15 mouse cellular contexts compared by ENCODE assay signal in genomic region chr10:117730637-117731203, GRCm38 (mm10). TPM values are rescaled to one million over a fixed set of nuclear protein-coding genes. Genes with fewer than 3 reads are reported as not detected.
DNase-seq lines count a peak whose midpoint lies in the region; ATAC-seq and TF ChIP-seq lines count a peak whose summit lies in the region.
"Had no signal": no experiment of that assay in that cellular context is flagged by ENCODE, and none has a peak within 500 bp of the region (broad histone marks: within the 10 kb centered on the region; RNA-seq: fewer than 3 reads in every experiment).

No protein-coding gene starts in this region.

- no peak overlapping the region for H3K4me3 ChIP-seq in lung, embryonic 15.5 days
- no peak overlapping the region for H3K4me3 ChIP-seq in lung, adult 2 months (replicated peaks; ENCODE audit: extremely low read depth, low read depth, low read length)
- no peak overlapping the region for H3K4me3 ChIP-seq in MEL (ENCODE audit: control insufficient read depth in 1 of 2, insufficient read depth in 1 of 2, low read depth in 2 of 2, low read length in 2 of 2)
- no peak overlapping the region for H3K4me3 ChIP-seq in thymus, adult 2 months (ENCODE audit: control insufficient read depth, insufficient read depth, low read length)
- H3K4me3 ChIP-seq: embryonic facial prominence, embryonic 10.5 days; embryonic facial prominence, embryonic 12.5 days; forebrain, embryonic 13.5 days; forebrain, embryonic 15.5 days had no signal

- TF ChIP-seq EP300 in MEL (IDR thresholded peaks at IDR 0.05; ENCODE audit: low read depth in 1 of 2, low read length in 2 of 2) = no peak

- no peak overlapping the region for H3K9ac ChIP-seq in lung, embryonic 15.5 days
- peak overlapping the region; percentile 34; the same call in 1 of the 2 replicates for H3K9ac ChIP-seq in MEL (ENCODE audit: control insufficient read depth, low read depth, low read length, poor library complexity, severe bottlenecking)
- H3K9ac ChIP-seq: embryonic facial prominence, embryonic 12.5 days; forebrain, embryonic 13.5 days; forebrain, embryonic 15.5 days; forebrain, postnatal 0 days had no signal

- 89% methylated on average over 12 of the region's 12 CpGs for WGBS in lung, embryonic 15.5 days
- WGBS in lung, adult 2 months = 87% methylated on average over 12 of the region's 12 CpGs
- 95% methylated on average over 12 of the region's 12 CpGs for WGBS in thymus, adult 2 months

- no peaks in the 10 kb centered on the region for H3K27me3 ChIP-seq in lung, embryonic 15.5 days
- H3K27me3 ChIP-seq in MEL (ENCODE audit: control insufficient read depth in 1 of 2, insufficient read depth in 2 of 2, low read length in 2 of 2) = no peaks in the 10 kb centered on the region
- H3K27me3 ChIP-seq in thymus, adult 2 months (ENCODE audit: control insufficient read depth, insufficient read depth, low read length) = no peaks in the 10 kb centered on the region
- H3K27me3 ChIP-seq: CH12.LX; embryonic facial prominence, embryonic 12.5 days; forebrain, embryonic 13.5 days; forebrain, embryonic 15.5 days had no signal

- no peak overlapping the region for H3K4me2 ChIP-seq in lung, embryonic 15.5 days
- H3K4me2 ChIP-seq: embryonic facial prominence, embryonic 12.5 days; forebrain, embryonic 13.5 days; forebrain, embryonic 15.5 days had no signal

- no peaks in the 10 kb centered on the region for H3K9me3 ChIP-seq in lung, embryonic 15.5 days
- H3K9me3 ChIP-seq in MEL (replicated peaks; ENCODE audit: insufficient read depth, low read length) = no peaks in the 10 kb centered on the region
- H3K9me3 ChIP-seq: embryonic facial prominence, embryonic 10.5 days; embryonic facial prominence, embryonic 12.5 days; forebrain, embryonic 13.5 days; forebrain, embryonic 15.5 days; G1E had no signal

- TF ChIP-seq POLR2A in lung, adult 2 months (IDR thresholded peaks at IDR 0.05; ENCODE audit: borderline replicate concordance, extremely low read depth, low read depth, low read length) = no peak
- TF ChIP-seq POLR2A in MEL (IDR thresholded peaks at IDR 0.05; ENCODE audit: control insufficient read depth in 1 of 2, insufficient read depth in 1 of 2, low read depth in 1 of 2, low read length in 2 of 2, poor library complexity in 1 of 2) = no peak
- no peak for TF ChIP-seq POLR2A in thymus, adult 2 months (IDR thresholded peaks at IDR 0.05; ENCODE audit: control insufficient read depth, extremely low read depth, insufficient read depth, low read length, poor library complexity)

- TF ChIP-seq RAD21 in MEL (IDR thresholded peaks at IDR 0.05; ENCODE audit: low read depth, low read length) = no peak

- TF ChIP-seq CTCF in lung, adult 2 months (IDR thresholded peaks at IDR 0.05; ENCODE audit: insufficient read depth, low read length) = no peak
- TF ChIP-seq CTCF in MEL (IDR thresholded peaks at IDR 0.05 in 2 of 3, conservative IDR thresholded peaks at IDR 0.05 in 1 of 3; ENCODE audit: control insufficient read depth in 1 of 3, insufficient read depth in 1 of 3, low read depth in 2 of 3, low read length in 3 of 3, poor library complexity in 1 of 3, severe bottlenecking in 1 of 3) = no peak
- TF ChIP-seq CTCF in thymus, adult 2 months (IDR thresholded peaks at IDR 0.05; ENCODE audit: borderline replicate concordance, control insufficient read depth, extremely low read depth, insufficient read depth, low read length, poor library complexity) = no peak

- no peak for DNase-seq in lung, adult 2 months
- peak; percentile 91 for DNase-seq in 3T3-L1 (ENCODE audit: low read depth, low spot score)
- no peak for DNase-seq in MEL (ENCODE audit: low read depth, low spot score)
- DNase-seq in thymus, postnatal 25 days = no peak
- no peak for DNase-seq in thymus, adult 2 months
- DNase-seq: cerebellum, adult 11-12 months; cerebellum, adult 9-10 months; forebrain, postnatal 0 days had no signal

- no peaks in the 10 kb centered on the region for H3K79me2 ChIP-seq in MEL (ENCODE audit: control insufficient read depth, insufficient read depth, low read length, poor library complexity)

- H3K36me3 ChIP-seq in lung, embryonic 15.5 days = no peaks in the 10 kb centered on the region
- peaks cover 0 to 16% of the 10 kb centered on the region in 2 experiments; a peak in 2 of 4 replicates for H3K36me3 ChIP-seq in MEL (ENCODE audit: control insufficient read depth in 1 of 2, insufficient read depth in 2 of 2, low read length in 2 of 2)
- H3K36me3 ChIP-seq in thymus, adult 2 months (ENCODE audit: control insufficient read depth, insufficient read depth, low read length) = no peaks in the 10 kb centered on the region
- H3K36me3 ChIP-seq: embryonic facial prominence, embryonic 12.5 days had no signal

- H3K27ac ChIP-seq in lung, embryonic 15.5 days = peak overlapping the region; percentile 50
- no peak overlapping the region for H3K27ac ChIP-seq in MEL (ENCODE audit: control insufficient read depth, low read depth, low read length)
- H3K27ac ChIP-seq in thymus, adult 2 months (ENCODE audit: control insufficient read depth, insufficient read depth, low read length) = no peak overlapping the region
- H3K27ac ChIP-seq: embryonic facial prominence, embryonic 10.5 days; embryonic facial prominence, embryonic 12.5 days; forebrain, embryonic 13.5 days; forebrain, embryonic 15.5 days had no signal

- ATAC-seq in lung, embryonic 15.5 days (ENCODE audit: borderline replicate concordance, extremely low read depth, low FRiP score, low TSS enrichment) = no peak
- ATAC-seq: forebrain, embryonic 13.5 days; forebrain, embryonic 15.5 days had no signal

- peaks cover 6% of the 10 kb centered on the region; the same call in 1 of the 2 replicates for H3K4me1 ChIP-seq in lung, embryonic 15.5 days
- no peaks in the 10 kb centered on the region; the same call in 1 of the 2 replicates for H3K4me1 ChIP-seq in lung, adult 2 months (ENCODE audit: control insufficient read depth, insufficient read depth, low read length)
- peaks cover 5 to 15% of the 10 kb centered on the region in 2 experiments; a peak in 2 of 4 replicates for H3K4me1 ChIP-seq in MEL (ENCODE audit: control insufficient read depth in 1 of 2, insufficient read depth in 2 of 2, low read length in 2 of 2)
- 0 out of 2 replicates have a peak, but pooled peaks cover 2% of the 10 kb centered on the region for H3K4me1 ChIP-seq in thymus, adult 2 months (replicated peaks; ENCODE audit: control insufficient read depth, insufficient read depth, low read length)
- H3K4me1 ChIP-seq: embryonic facial prominence, embryonic 12.5 days; forebrain, embryonic 13.5 days; forebrain, embryonic 15.5 days had no signal

TF ChIP-seq in MEL, 35 proteins besides CTCF, POLR2A, EP300 and RAD21:
- TF ChIP-seq TAL1 (IDR thresholded peaks at IDR 0.05; ENCODE audit: low read length) (no peak), NRF1 (IDR thresholded peaks at IDR 0.05; ENCODE audit: insufficient read depth, low read depth, low read length, poor library complexity, severe bottlenecking) (no peak), JUND (IDR thresholded peaks at IDR 0.05; ENCODE audit: low read depth, low read length) (no peak), RCOR1 (IDR thresholded peaks at IDR 0.05; ENCODE audit: low read depth, low read length) (no peak), USF2 (IDR thresholded peaks at IDR 0.05; ENCODE audit: borderline replicate concordance in 1 of 2, insufficient read depth in 1 of 2, low read depth in 1 of 2, low read length in 2 of 2) (no peak)

RNA-seq across cellular contexts. Expression of gene Slc35e3, which starts 15.4 kb away (rescaled TPM):
- 17.5 and 18.5 TPM in 2 replicates for polyA plus RNA-seq in lung, embryonic 15.5 days (2015; fragmentation: Nextera tagmentation; extraction: Ambion mirVana)
- 15.8 and 19.1 TPM in 2 replicates for polyA plus RNA-seq in lung, adult 2 months (2012; rRNA removed)
- 3.0 and 3.7 TPM in 2 replicates for total RNA-seq in MEL (2012; rRNA removed)
- polyA plus RNA-seq in MEL (2012; ENCODE audit: insufficient read depth in 1 of 2, insufficient read length in 2 of 2, low read depth in 1 of 2, low replicate concordance in 2 of 2, missing spikeins in 1 of 2) = 1 to 10 TPM in 1 of 2 experiments, not detected in 1; 7.4 TPM
- 13.8 and 19.1 TPM in 2 replicates for polyA plus RNA-seq in thymus, adult 2 months (2012; rRNA removed)

RNA-seq across cellular contexts. Expression of gene Mdm2, which starts 20.2 kb away (rescaled TPM):
- polyA plus RNA-seq in lung, embryonic 15.5 days (2015; fragmentation: Nextera tagmentation; extraction: Ambion mirVana) = 38.5 and 47.7 TPM in 2 replicates
- 39.0 and 39.7 TPM in 2 replicates for polyA plus RNA-seq in lung, adult 2 months (2012; rRNA removed)
- 35.2 and 35.3 TPM in 2 replicates for total RNA-seq in MEL (2012; rRNA removed)
- polyA plus RNA-seq in MEL (2012; ENCODE audit: insufficient read depth in 1 of 2, insufficient read length in 2 of 2, low read depth in 1 of 2, low replicate concordance in 2 of 2, missing spikeins in 1 of 2) = 100 to 1,000 TPM in 1 of 2 experiments, 10 to 100 TPM in 1; 42.2 to 601 TPM
- polyA plus RNA-seq in thymus, adult 2 months (2012; rRNA removed) = 83.0 and 116 TPM in 2 replicates
